Mouse (Mus musculus): ENCODE measurements at regions not wholly inside any gene's neighbourhood (a gene's known extent, or its start where the extent isn't known, plus 50 kb on each side); places are given as distances from the start of the nearest gene placed in this dataset.

- TF ChIP-seq MAFK (IDR thresholded peaks at IDR 0.05; ENCODE audit: insufficient read depth, low read depth, low read length) (no peak), HCFC1 (IDR thresholded peaks at IDR 0.05; ENCODE audit: borderline replicate concordance, insufficient read depth, low read length) (no peak), ZC3H11A (IDR thresholded peaks at IDR 0.05; ENCODE audit: borderline replicate concordance, low read depth, low read length) (no peak), ZNF384 (IDR thresholded peaks at IDR 0.05; ENCODE audit: low read depth, low read length) (no peak)
Measured at GRCm38 (mm10) chr1:119189461-119190066, 136.1 kb upstream of the Gli2 start.
